Mouse (Mus musculus): Measurements from ENCODE around the gene Khsrp.

DNA sequence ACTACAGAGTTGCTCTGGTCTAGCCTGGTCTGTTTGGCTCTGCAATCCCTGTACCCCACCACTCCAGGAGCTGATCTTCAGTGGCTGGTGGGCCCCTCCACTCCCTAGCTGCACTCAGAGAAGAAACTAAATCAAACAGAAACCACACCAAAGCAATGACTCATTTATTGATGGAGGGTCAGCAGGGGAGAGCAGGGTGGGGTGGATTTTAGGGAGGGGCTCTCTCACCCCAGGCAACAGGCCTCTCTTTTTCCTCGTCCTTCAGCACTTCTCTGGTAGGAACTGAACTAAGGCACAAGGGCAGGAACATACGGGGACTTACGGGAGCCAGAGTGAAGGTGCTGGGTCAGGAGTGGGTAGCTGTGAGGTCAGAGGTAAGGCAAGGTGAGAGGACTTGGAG, 48.6 kb upstream of the Khsrp start:
- TF ChIP-seq EP300 (IDR thresholded peaks at IDR 0.05; ENCODE audit: low read depth) (no peak), CTCF (IDR thresholded peaks at IDR 0.05; ENCODE audit: low read depth) (no peak)

All from liver, postnatal 0 days (tissue).